In genomic region chr10:45075491-45076051, GRCm38 (mm10) we compare ENCODE assay signal across 19 mouse cellular contexts. TPM values are rescaled to one million over a fixed set of nuclear protein-coding genes. Genes with fewer than 3 reads are reported as not detected.
DNase-seq lines count a peak whose midpoint lies in the region; ATAC-seq and TF ChIP-seq lines count a peak whose summit lies in the region.
"Had no signal": no experiment of that assay in that cellular context is flagged by ENCODE, and none has a peak within 500 bp of the region (broad histone marks: within the 10 kb centered on the region; RNA-seq: fewer than 3 reads in every experiment).

No protein-coding gene starts in this region.

- no peak for TF ChIP-seq EP300 in lung, postnatal 0 days (IDR thresholded peaks at IDR 0.05)

- no peaks in the 10 kb centered on the region for H3K9me3 ChIP-seq in hindbrain, embryonic 10.5 days
- no peaks in the 10 kb centered on the region for H3K9me3 ChIP-seq in hindbrain, embryonic 13.5 days
- H3K9me3 ChIP-seq in neural tube, embryonic 12.5 days, result no peaks in the 10 kb centered on the region
- no peaks in the 10 kb centered on the region for H3K9me3 ChIP-seq in neural tube, embryonic 15.5 days (replicated peaks)
- no peaks in the 10 kb centered on the region for H3K9me3 ChIP-seq in lung, postnatal 0 days (ENCODE audit: low read length)
- H3K9me3 ChIP-seq: limb, embryonic 15.5 days; liver, embryonic 15.5 days had no signal

- H3K4me2 ChIP-seq in hindbrain, embryonic 13.5 days, result no peak overlapping the region
- no peak overlapping the region for H3K4me2 ChIP-seq in neural tube, embryonic 12.5 days (replicated peaks)
- H3K4me2 ChIP-seq in neural tube, embryonic 15.5 days, result no peak overlapping the region
- no peak overlapping the region for H3K4me2 ChIP-seq in lung, postnatal 0 days (replicated peaks; ENCODE audit: low read depth, low read length)
- H3K4me2 ChIP-seq: limb, embryonic 15.5 days; liver, embryonic 15.5 days had no signal

- WGBS in hindbrain, embryonic 10.5 days, result 70% methylated on average over 5 of the region's 5 CpGs
- 65% methylated on average over 5 of the region's 5 CpGs for WGBS in hindbrain, embryonic 13.5 days
- 72% methylated on average over 5 of the region's 5 CpGs for WGBS in neural tube, embryonic 12.5 days
- 78% methylated on average over 5 of the region's 5 CpGs for WGBS in neural tube, embryonic 15.5 days
- WGBS in lung, postnatal 0 days, result 69% methylated on average over 5 of the region's 5 CpGs

- no peak for TF ChIP-seq CTCF in lung, postnatal 0 days (IDR thresholded peaks at IDR 0.05)

- H3K27ac ChIP-seq in hindbrain, embryonic 10.5 days, result peak overlapping the region; percentile 19; the same call in 1 of the 2 replicates
- no peak overlapping the region for H3K27ac ChIP-seq in hindbrain, embryonic 13.5 days
- no peak overlapping the region for H3K27ac ChIP-seq in neural tube, embryonic 12.5 days
- H3K27ac ChIP-seq in neural tube, embryonic 15.5 days (replicated peaks), result no peak overlapping the region
- H3K27ac ChIP-seq in lung, postnatal 0 days (ENCODE audit: low read length), result no peak overlapping the region
- H3K27ac ChIP-seq: liver, embryonic 15.5 days had no signal

- H3K36me3 ChIP-seq in hindbrain, embryonic 10.5 days, result peaks cover 74% of the 10 kb centered on the region
- peaks cover 29% of the 10 kb centered on the region for H3K36me3 ChIP-seq in hindbrain, embryonic 13.5 days
- peaks cover 21% of the 10 kb centered on the region; the same call in 1 of the 2 replicates for H3K36me3 ChIP-seq in neural tube, embryonic 12.5 days
- H3K36me3 ChIP-seq in neural tube, embryonic 15.5 days, result peaks cover 16% of the 10 kb centered on the region
- H3K36me3 ChIP-seq in lung, postnatal 0 days (ENCODE audit: insufficient read depth, low read length), result no peaks in the 10 kb centered on the region

- no peak overlapping the region for H3K9ac ChIP-seq in hindbrain, embryonic 13.5 days
- H3K9ac ChIP-seq in neural tube, embryonic 12.5 days, result no peak overlapping the region
- no peak overlapping the region for H3K9ac ChIP-seq in neural tube, embryonic 15.5 days (replicated peaks)
- H3K9ac ChIP-seq in lung, postnatal 0 days (replicated peaks; ENCODE audit: low read depth), result no peak overlapping the region
- H3K9ac ChIP-seq: limb, embryonic 15.5 days; liver, embryonic 15.5 days had no signal

- no peaks in the 10 kb centered on the region for H3K27me3 ChIP-seq in hindbrain, embryonic 10.5 days (ENCODE audit: insufficient read depth, poor library complexity, severe bottlenecking)
- H3K27me3 ChIP-seq in hindbrain, embryonic 13.5 days, result no peaks in the 10 kb centered on the region
- H3K27me3 ChIP-seq in neural tube, embryonic 12.5 days (replicated peaks), result no peaks in the 10 kb centered on the region
- H3K27me3 ChIP-seq in neural tube, embryonic 15.5 days (replicated peaks), result no peaks in the 10 kb centered on the region
- H3K27me3 ChIP-seq in lung, postnatal 0 days (replicated peaks; ENCODE audit: insufficient read depth, low read length), result no peaks in the 10 kb centered on the region
- H3K27me3 ChIP-seq: limb, embryonic 15.5 days; liver, embryonic 15.5 days had no signal

- H3K4me1 ChIP-seq in hindbrain, embryonic 10.5 days (replicated peaks), result peaks cover 32% of the 10 kb centered on the region
- peaks cover 33% of the 10 kb centered on the region for H3K4me1 ChIP-seq in hindbrain, embryonic 13.5 days (replicated peaks)
- H3K4me1 ChIP-seq in neural tube, embryonic 12.5 days, result peaks cover 9% of the 10 kb centered on the region; the same call in 1 of the 2 replicates
- 0 out of 2 replicates have a peak, but pooled peaks cover 6% of the 10 kb centered on the region for H3K4me1 ChIP-seq in neural tube, embryonic 15.5 days
- H3K4me1 ChIP-seq in lung, postnatal 0 days (ENCODE audit: insufficient read depth, low read depth, low read length), result peaks cover 10% of the 10 kb centered on the region

- no peak for DNase-seq in hindbrain, embryonic 10.5 days (ENCODE audit: low spot score)
- peak; percentile 59 for DNase-seq in ZHBTc4 (ENCODE audit: low read depth, low spot score)
- no peak for DNase-seq in embryo, embryonic 10 days (ENCODE audit: low spot score)
- DNase-seq in lung, postnatal 0 days (ENCODE audit: low spot score), result no peak
- DNase-seq: adrenal gland, postnatal 25 days; B cell, adult 2 months; cerebellum, adult 11-12 months; cerebellum, postnatal 14 days; embryo, embryonic 11 days; midbrain, embryonic 14.5 days; thymus, adult 2 months had no signal

- H3K4me3 ChIP-seq in hindbrain, embryonic 10.5 days, result no peak overlapping the region
- no peak overlapping the region for H3K4me3 ChIP-seq in hindbrain, embryonic 13.5 days
- no peak overlapping the region for H3K4me3 ChIP-seq in neural tube, embryonic 12.5 days
- H3K4me3 ChIP-seq in neural tube, embryonic 15.5 days (replicated peaks), result no peak overlapping the region
- H3K4me3 ChIP-seq in lung, postnatal 0 days (ENCODE audit: low read depth, low read length), result no peak overlapping the region
- H3K4me3 ChIP-seq: limb, embryonic 15.5 days; liver, embryonic 15.5 days had no signal

- no peak for ATAC-seq in hindbrain, embryonic 13.5 days (ENCODE audit: low FRiP score)
- ATAC-seq in neural tube, embryonic 12.5 days (ENCODE audit: low FRiP score, low read depth), result peak; percentile 54; the same call in 1 of the 2 replicates
- ATAC-seq in neural tube, embryonic 15.5 days (ENCODE audit: low FRiP score), result no peak
- ATAC-seq in lung, postnatal 0 days, result no peak
- ATAC-seq: activated CD4-positive, CD25-positive, alpha-beta regulatory T cell, adult 4 months; forebrain, embryonic 16.5 days; intestine, postnatal 0 days had no signal

RNA-seq across cellular contexts. Expression of gene Prep, which starts 8.6 kb away (rescaled TPM):
- 34.0 and 38.3 TPM in 2 replicates for polyA plus RNA-seq in hindbrain, embryonic 10.5 days (2016; fragmentation: Nextera tagmentation; extraction: Ambion mirVana)
- polyA plus RNA-seq in hindbrain, embryonic 13.5 days (2015; fragmentation: Nextera tagmentation; extraction: Ambion mirVana), result 24.8 and 25.2 TPM in 2 replicates
- 27.8 and 29.1 TPM in 2 replicates for polyA plus RNA-seq in neural tube, embryonic 12.5 days (2016; fragmentation: Nextera tagmentation; extraction: Ambion mirVana)
- polyA plus RNA-seq in neural tube, embryonic 15.5 days (2015; fragmentation: Nextera tagmentation; extraction: Ambion mirVana), result 24.1 and 26.1 TPM in 2 replicates
- polyA plus RNA-seq in lung, postnatal 0 days (2015; fragmentation: Nextera tagmentation; extraction: Ambion mirVana), result 20.1 and 22.6 TPM in 2 replicates
